Mouse (Mus musculus): ENCODE measurements around the gene Cap2.

GRCm38 (mm10) chr13:46619633-46620032, 118.0 kb downstream of the Cap2 start:
- TF ChIP-seq EP300 (IDR thresholded peaks at IDR 0.05; ENCODE audit: insufficient read depth, low read depth, low read length) (no peak), CTCF (IDR thresholded peaks at IDR 0.05) (no peak)

All from heart, adult 2 months (tissue).